In genomic region chr6:98690133-98690532, GRCm38 (mm10) we compare ENCODE assay signal across 13 mouse cellular contexts.
"Had no signal": no experiment of that assay in that cellular context is flagged by ENCODE, and none has a peak within 500 bp of the region (broad histone marks: within the 10 kb centered on the region; RNA-seq: fewer than 3 reads in every experiment).

No protein-coding gene starts in this region.

- DNase-seq: liver, postnatal 0 days; lung, adult 2 months; lung, postnatal 14 days; lung, postnatal 36 days; midbrain, embryonic 14.5 days; retina, postnatal 1 day; right cerebral cortex, adult 18-20 months; right cerebral cortex, postnatal 25 days; right cerebral cortex, postnatal 4 days; spleen, adult 18-20 months; thymus, adult 18-20 months; thymus, postnatal 14 days; thymus, postnatal 4 days had no signal
